Mouse (Mus musculus) bone marrow macrophage, adult 2 months (primary cell): ENCODE data around the gene Magi2. TPM values are rescaled to one million over a fixed set of nuclear protein-coding genes. Genes with fewer than 3 reads are reported as not detected.
"Not testable (repeated sequence)": the region's sequence is repeated elsewhere in the genome, so short reads cannot be mapped to it uniquely, and the experiment has no call there.

ENCODE experiments used
- H3K27ac ChIP-seq: 2 replicates; pipeline ENCODE4 v1.5.1; 2012; ENCODE audit warnings: low read depth, low read length; ENCODE audit not compliant: insufficient read depth
- H3K4me1 ChIP-seq: 2 replicates; pipeline ENCODE4 v1.6.1; 2012; ENCODE audit warnings: low read length; ENCODE audit not compliant: control insufficient read depth, insufficient read depth
- H3K4me3 ChIP-seq: 2 replicates; pipeline ENCODE4 v1.5.1; 2012; ENCODE audit warnings: mild to moderate bottlenecking, low read length, moderate library complexity; ENCODE audit not compliant: insufficient read depth
- CTCF ChIP-seq: IDR thresholded peaks from 2 replicates; pipeline ENCODE4 v1.5.1; 2012; ENCODE audit warnings: low read depth, mild to moderate bottlenecking, low read length, moderate library complexity
- POLR2A ChIP-seq: IDR thresholded peaks from 2 replicates; pipeline ENCODE4 v1.6.1; 2012; ENCODE audit warnings: mild to moderate bottlenecking, low read depth, low read length, borderline replicate concordance
- polyA plus RNA-seq: library from polyadenylated mRNA; stranded (reverse); fragments of >200 nt; gene quantifications from 2 replicates; pipeline ENCODE4 v1.2.4, GENCODE M21; 2012; ENCODE audit not compliant: missing spikeins, insufficient read depth, insufficient read length

The Magi2 gene
- polyA plus RNA-seq, 1 experiment = 0.46 TPM

- TF ChIP-seq CTCF = no peak
- no peak for TF ChIP-seq POLR2A
- H3K4me3 ChIP-seq = no peak overlapping the region
- H3K4me1 ChIP-seq = no peaks in the 10 kb centered on the region
- no peak overlapping the region for H3K27ac ChIP-seq
These were observed 37.8 kb downstream of the Magi2 start for GRCm38 (mm10) chr5:19264627-19265026.

GRCm38 (mm10) chr5:19292581-19292980 is 65.7 kb downstream of the Magi2 start:
- H3K4me1 ChIP-seq = no peaks in the 10 kb centered on the region
- TF ChIP-seq CTCF (no peak), POLR2A (no peak)
- no peak overlapping the region for H3K27ac ChIP-seq
- no peak overlapping the region for H3K4me3 ChIP-seq

GRCm38 (mm10) chr5:19306656-19307055 is 79.8 kb downstream of the Magi2 start:
- Histone ChIP-seq H3K27ac (no peak overlapping the region), H3K4me1 (no peaks in the 10 kb centered on the region)
- TF ChIP-seq CTCF (no peak), POLR2A (no peak)

GRCm38 (mm10) chr5:19309870-19310269 is 83.0 kb downstream of the Magi2 start:
- no peak overlapping the region for H3K27ac ChIP-seq
- TF ChIP-seq POLR2A (no peak), CTCF (no peak)
- no peak overlapping the region for H3K4me3 ChIP-seq
- no peaks in the 10 kb centered on the region for H3K4me1 ChIP-seq

More at GRCm38 (mm10) chr5:19306656-19307055, 79.8 kb downstream of the Magi2 start:
- no peak overlapping the region for H3K4me3 ChIP-seq

- H3K4me1 ChIP-seq = no peaks in the 10 kb centered on the region
- H3K27ac ChIP-seq = no peak overlapping the region
- no peak overlapping the region for H3K4me3 ChIP-seq
- no peak for TF ChIP-seq CTCF
- no peak for TF ChIP-seq POLR2A
These were observed 95.7 kb downstream of the Magi2 start for GRCm38 (mm10) chr5:19322532-19322931.

GRCm38 (mm10) chr5:19337561-19337960 is 110.7 kb downstream of the Magi2 start:
- no peak overlapping the region for H3K4me3 ChIP-seq
- no peak overlapping the region for H3K27ac ChIP-seq
- no peak for TF ChIP-seq POLR2A
- TF ChIP-seq CTCF = no peak
- H3K4me1 ChIP-seq = no peaks in the 10 kb centered on the region

- Histone ChIP-seq H3K27ac (no peak overlapping the region), H3K4me3 (no peak overlapping the region), H3K4me1 (no peaks in the 10 kb centered on the region)
- TF ChIP-seq CTCF = no peak
- TF ChIP-seq POLR2A = no peak
These were observed 141.3 kb downstream of the Magi2 start for GRCm38 (mm10) chr5:19368175-19368574.

- TF ChIP-seq CTCF (no peak), POLR2A (no peak)
- Histone ChIP-seq H3K4me1 (no peaks in the 10 kb centered on the region), H3K4me3 (no peak overlapping the region), H3K27ac (no peak overlapping the region)
These were observed 169.0 kb downstream of the Magi2 start for GRCm38 (mm10) chr5:19395876-19396275.

- no peak overlapping the region for H3K27ac ChIP-seq
- no peaks in the 10 kb centered on the region for H3K4me1 ChIP-seq
- H3K4me3 ChIP-seq = no peak overlapping the region
- TF ChIP-seq POLR2A (no peak), CTCF (no peak)
These were observed 173.5 kb downstream of the Magi2 start for GRCm38 (mm10) chr5:19400299-19400698.

- H3K4me1 ChIP-seq = no peaks in the 10 kb centered on the region
- H3K27ac ChIP-seq = no peak overlapping the region
- no peak overlapping the region for H3K4me3 ChIP-seq
- TF ChIP-seq POLR2A (no peak), CTCF (no peak)
These were observed 174.0 kb downstream of the Magi2 start for GRCm38 (mm10) chr5:19400738-19401408.

- H3K27ac ChIP-seq, H3K4me3 ChIP-seq: not testable (repeated sequence)
These were observed 177.4 kb downstream of the Magi2 start for GRCm38 (mm10) chr5:19404268-19404667.

More at GRCm38 (mm10) chr5:19404268-19404667, 177.4 kb downstream of the Magi2 start:
- H3K4me1 ChIP-seq = not testable (repeated sequence)
